Mouse (Mus musculus): ENCODE measurements around the gene A330070K13Rik.

The A330070K13Rik gene

DNA sequence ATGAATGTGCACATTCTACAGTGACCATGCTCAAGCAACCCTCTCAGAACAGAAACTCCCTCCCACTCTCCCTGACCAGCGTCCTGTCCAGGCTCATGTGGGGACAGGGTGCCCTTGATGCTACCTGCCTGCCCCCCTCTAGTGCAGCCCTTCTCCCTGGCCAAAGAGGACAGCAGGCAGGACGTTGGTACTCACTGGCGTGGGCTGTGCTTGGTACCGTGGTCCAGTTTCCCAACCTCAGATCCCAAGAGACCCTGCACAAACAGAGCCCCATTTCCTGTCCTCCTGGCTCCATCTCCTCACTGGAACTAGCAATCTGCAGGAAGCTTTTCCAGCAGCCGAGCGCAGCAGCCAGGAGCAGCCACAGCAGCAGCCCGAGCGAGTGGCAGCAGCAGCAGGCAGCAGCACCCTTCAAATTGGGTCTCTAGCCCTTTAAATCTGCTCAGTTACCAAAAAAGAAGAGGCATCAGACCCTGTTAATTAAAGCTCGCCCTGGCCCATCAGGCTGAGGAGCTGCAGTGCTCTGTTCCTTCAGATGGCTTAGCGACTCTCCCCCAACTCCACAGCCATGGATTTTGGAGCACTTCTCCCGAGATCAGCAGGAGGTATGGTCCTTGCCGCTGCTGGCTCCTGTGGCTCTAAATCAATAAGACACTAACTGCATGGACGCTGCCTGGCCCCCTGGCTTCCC lies at the start of gene A330070K13Rik:
Gene A330070K13Rik, minus strand, starts transcription at position 410 of the 691 bp plus-strand sequence.
- DNase-seq (ENCODE audit: low spot score) = no peak

DNA sequence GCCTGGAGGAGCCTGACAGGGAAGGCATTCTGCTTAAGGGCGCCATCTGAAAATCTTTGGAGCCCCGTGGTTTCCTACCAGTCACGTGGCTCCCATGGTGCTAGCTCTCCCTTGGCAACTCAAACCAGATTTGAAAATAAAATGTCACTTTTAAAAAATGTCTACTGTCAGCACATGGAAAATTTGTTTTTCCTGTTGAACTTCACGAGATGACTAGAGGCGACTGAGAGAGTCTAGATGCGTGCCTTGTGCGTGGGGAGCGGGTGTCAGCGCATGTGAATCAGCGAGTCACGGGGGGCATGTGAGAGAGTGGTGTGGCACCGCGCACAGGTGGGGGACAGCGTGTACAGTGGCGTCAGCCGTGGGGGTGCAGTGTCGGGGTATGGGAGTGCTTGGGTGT lies 27.1 kb upstream of the A330070K13Rik start:
- no peak for DNase-seq (ENCODE audit: low spot score)

DNA sequence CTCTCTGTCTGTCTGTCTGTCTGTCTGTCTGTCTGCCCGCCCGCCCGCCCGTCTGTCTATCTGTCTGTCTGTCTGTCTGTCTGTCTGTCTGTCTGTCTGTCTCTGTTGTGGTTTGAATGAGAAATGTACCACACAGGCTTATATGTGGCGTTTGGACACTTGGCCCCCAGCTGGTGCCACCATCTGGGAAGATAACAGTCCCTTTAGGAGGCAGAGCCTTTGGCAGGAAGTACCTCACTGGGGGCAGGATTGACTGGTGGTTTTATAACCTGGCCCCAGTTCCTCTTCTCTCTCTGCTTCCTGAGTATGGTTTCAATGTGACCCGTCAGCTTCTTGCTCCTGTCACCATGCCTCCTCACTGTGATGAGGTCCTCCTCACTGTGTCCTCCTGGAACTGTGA lies 25.3 kb upstream of the A330070K13Rik start:
- DNase-seq (ENCODE audit: low spot score) = no peak

DNA sequence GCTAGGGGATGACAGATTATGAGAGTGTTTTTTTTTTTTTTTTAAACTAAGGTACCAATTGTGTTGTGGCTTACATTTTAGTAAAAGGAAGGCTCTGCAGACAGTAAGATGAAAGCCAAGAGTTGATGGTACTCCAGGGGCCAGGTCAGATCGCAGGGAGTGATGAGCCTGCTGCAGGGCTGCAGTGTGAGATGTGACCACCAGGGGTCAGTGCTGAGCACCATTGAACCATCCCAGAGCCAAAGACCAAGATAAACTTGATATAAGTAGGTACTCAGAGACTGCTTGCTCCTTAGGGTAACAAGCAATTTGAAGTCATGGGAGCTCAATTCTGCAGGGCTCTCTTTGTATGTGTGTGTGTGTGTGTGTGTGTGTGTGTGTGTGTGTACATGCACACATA lies 20.8 kb upstream of the A330070K13Rik start:
- peak; percentile 4 for DNase-seq (ENCODE audit: low spot score)

DNA sequence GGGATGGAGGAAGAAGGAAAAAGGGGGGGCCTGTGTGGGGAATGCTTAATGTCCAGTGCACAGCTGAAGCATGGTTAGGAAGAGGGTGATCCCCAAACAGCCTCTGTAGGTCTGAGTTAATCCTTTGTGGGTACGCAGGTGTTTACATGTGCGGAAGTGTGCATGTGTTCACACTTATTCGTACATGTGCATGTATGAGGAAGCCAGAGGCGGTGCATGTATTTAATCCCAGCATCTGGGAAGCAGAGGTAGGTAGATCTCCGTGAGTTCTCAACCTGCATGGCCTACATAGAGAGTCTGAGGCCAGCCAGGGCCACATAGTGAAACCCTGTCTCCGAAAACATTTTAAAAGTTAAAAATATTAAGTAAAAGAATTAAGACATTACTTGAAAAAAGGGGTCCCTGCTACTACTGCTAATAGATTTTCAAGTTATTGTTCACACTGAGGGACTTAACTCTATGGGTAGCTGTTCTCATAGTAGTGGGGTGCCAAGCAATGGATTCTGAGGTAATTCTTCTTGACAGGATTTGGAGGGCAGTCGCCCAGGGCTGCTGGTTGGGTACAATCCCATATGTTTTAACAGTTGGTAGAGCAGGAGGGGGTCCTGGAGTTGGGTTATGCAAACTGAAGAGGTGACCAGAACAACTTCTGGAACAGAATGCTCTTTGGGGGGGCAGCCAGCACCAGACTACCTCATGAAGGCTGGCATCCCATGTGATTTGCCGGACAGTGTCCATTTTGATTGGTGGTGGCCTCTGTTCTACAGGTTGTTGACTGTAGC lies 15.9 kb upstream of the A330070K13Rik start:
- DNase-seq (ENCODE audit: low spot score) = no peak

DNA sequence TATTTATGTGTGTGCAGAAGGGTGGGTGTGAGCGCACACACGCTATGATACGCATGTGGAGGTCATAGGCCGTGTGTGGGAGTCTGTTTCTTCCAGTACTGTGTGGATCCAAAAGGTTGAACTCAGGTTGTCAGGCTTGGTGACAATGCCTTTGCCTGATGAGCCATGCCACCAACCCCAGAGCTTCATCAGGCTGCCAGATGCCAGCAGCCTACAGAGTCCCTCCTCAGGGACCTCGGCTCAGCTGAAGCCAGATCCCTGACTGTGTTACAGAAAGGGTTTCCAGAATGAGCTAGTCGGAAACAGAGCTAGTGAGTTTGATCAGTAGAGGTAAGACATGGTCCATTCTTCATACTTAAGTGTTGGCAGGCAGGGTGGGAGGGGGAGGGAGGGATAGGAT lies 10.7 kb upstream of the A330070K13Rik start:
- DNase-seq (ENCODE audit: low spot score) = no peak

DNA sequence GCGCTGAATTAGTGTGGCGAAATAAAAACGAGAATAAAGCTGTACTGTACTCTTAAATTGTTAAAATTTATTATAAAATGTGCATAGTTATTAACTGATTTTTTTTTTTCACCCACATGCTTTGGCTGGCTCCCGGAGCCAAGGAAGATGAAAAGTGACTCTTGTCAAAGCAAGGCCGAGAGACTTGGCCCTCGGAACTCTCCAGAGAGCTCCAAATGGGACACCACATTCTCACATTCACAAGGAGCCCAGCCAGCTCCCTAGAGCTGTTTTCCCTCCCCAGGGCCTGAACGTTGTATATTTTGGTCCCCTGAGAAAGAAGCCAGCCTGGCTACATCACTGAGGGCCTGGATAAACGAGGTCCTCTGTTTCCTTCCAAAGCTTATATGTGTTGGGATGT lies 10.0 kb upstream of the A330070K13Rik start:
- DNase-seq (ENCODE audit: low spot score) = no peak

DNA sequence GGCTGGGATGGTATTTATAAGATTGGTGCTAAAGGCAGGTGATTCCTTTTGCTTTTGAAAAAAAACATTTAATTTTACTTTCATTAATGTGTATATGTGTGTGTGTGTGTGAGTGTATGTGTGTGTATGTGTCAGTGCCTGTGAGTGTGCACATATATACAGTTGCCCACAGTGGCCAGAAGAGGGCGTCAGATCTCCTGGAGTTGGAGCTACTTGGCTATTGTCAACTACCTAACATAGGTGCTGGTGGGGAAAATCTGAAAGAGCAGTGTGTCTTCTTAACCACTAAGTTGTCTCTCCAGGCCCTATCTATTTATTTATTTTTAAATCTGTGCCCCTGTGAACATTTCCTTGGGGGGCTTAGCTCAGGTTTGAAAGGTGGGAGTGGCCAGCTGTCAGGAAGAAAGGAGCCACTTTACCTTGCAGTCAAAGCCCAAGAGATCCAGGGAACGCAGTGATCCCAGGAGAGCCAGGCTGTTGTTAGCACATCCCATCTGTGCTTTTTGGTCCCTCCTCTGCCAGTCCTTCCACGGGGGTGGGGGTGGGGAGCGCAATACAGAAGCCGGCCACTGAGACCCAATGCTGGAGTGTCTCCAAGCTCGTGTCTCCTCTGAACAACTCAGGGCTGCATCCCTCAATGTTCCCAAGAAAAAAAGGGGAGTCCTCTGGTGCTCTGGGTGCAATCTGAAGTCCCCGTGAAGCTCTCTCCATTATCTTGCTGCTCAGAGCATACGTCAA lies 9.4 kb upstream of the A330070K13Rik start:
- no peak for DNase-seq (ENCODE audit: low spot score)

DNA sequence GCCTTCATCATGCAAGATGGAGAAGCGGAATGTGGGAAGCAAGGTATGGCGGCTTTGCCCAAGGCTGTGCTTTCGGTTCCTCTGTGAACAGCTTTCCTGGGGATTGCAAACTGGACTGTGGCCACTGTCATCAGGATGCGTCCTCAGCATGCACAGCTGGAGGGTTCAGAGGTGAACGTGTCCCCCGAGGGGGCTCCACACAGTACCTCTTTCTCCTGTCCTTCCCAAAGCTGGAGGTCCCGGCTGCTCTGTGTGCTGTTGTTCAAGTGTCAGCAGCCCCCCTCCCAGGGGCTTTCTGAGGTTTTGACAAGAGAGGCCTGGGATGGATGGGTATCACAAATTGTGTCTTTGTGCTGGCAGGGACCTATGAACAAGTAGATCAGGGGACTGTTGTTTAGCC lies 2.0 kb upstream of the A330070K13Rik start:
- DNase-seq (ENCODE audit: low spot score) = no peak

DNA sequence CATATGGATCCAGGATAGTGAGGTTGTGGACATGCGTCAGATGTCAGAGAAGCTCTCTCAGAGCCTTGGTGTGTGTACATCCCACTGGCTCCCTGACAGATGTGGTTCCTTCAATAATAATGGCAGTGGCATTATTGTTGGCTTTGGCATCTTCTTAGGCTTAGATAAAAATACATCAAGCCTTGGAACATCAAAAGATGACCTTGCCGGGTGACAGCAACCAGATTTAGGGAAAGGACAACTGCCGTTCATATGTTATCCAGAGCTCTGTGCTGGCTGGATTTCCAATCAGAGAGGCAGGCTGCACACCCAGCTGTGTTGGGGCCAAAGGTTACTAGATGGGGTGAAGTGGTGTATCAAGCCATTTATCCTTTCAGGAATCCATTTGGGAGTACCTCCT lies 9.0 kb downstream of the A330070K13Rik start:
- no peak for DNase-seq (ENCODE audit: low spot score)

DNA sequence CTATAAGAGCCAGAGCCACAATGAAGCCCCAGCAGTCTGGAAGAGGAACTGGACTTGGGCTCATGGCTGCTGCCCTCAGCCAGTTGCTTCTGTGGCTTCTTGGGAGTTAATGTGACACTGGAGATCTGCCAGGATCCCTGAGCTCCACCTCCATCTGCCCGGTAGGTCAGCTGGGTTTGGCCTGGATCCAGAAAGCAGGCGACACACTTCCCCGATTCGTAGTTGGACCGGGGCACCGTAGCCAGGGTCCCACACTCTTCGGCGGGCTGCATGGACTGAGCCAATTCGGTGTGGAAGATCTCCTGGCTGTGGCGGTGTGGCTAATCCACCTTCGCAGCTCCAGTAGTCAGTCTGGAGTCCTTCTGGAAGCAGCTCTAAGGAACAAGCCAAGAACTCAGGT lies 15.2 kb downstream of the A330070K13Rik start, which contains the start of gene Caln1:
Gene Caln1, plus strand, starts transcription at position 219 of the 400 bp plus-strand sequence.
- no peak for DNase-seq (ENCODE audit: low spot score)

DNA sequence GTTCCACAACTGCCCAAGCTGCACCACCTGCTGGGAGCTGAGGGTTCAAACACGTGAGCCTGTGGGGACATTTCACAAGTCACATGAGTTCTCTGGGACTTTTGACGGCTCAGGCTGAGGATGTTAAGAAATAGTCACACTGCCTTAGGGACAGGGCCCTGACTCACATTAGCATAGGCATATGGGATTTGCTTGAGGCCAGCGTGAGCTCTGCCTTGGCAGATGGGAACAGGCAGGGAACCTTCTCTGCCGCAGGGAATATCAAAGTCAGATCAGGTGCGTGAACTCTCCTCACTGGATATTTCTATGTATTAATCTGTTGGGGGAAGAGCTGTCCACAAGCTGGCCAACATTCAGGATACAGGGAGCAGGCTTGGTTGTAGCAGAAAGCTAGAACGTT lies 16.2 kb downstream of the A330070K13Rik start:
- no peak for DNase-seq (ENCODE audit: low spot score)

DNA sequence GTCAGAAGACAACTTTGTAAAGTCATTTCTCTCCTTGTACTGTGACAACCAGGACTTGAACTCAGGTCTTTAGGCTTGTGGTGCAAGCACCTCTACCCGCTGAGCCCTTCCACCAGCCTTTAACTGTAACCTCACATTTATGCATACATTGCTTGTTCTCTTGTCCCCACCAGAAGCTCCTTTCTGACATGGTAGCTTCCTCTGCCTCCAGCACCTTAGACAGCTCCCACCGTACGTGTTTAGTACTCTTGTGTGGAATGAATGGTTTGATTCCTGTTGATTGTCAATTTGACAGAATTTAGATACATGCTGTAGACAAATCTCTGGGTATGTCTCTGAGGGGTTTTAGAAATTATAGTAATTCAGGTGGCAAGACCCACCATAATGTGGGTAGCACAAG lies 20.7 kb downstream of the A330070K13Rik start:
- no peak for DNase-seq (ENCODE audit: low spot score)

DNA sequence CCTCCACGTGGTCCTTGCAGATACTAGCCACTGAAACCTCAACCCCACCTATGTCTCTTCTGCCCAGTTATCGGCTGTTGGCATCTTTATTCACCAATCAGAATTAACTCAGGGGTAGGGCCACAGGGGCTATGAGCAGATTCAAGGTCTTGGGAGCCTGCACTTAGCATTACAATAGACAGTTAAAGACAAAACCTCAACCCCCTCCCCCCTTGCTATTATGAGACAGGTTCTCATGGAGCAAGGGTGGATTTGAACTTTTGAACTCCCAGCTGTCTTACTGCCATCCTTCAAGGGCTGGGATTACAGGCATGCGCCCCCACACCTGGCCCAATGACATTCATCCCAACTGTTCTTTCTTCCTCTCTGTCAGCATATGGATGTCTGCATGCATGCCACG lies 21.3 kb downstream of the A330070K13Rik start:
- no peak for DNase-seq (ENCODE audit: low spot score)

DNA sequence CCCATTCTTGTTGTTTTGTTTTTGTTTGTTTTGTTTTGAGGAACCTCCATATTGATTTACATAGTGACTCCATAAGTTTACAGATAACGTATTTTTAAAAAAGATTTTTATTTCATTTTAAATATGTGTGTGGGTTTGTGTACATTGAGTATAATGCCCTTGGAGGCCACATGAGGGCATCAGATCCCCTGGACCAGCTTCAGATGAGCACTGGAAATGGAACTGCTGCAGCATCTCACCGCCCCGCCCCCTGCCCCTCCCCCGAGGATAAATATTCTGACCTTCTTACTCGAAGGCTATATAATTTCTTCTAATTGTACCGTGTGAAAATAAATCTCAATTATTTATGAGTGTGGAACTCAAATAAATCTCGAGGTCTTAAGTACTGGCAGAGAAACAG lies 29.2 kb downstream of the A330070K13Rik start:
- DNase-seq (ENCODE audit: low spot score) = no peak

DNA sequence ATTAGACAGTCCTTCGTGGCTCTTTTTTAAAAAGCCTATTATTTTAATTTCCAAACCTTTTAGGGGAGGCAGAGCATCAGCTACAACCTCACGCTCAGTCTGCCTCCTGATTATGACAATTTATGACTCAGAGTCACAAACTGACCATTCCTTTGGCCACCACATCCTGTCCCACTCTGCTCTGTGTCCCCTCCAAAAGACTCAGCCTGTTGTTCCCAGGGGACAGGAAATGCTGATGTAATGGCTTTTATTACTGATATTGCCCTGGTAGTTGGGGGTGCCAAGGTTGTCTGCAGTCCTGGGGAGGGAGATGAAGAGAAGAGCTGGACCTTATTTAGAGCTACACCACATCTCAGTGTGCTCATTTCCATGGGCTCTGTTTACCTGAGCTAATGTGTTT lies 38.6 kb downstream of the A330070K13Rik start:
- no peak for DNase-seq (ENCODE audit: low spot score)

DNA sequence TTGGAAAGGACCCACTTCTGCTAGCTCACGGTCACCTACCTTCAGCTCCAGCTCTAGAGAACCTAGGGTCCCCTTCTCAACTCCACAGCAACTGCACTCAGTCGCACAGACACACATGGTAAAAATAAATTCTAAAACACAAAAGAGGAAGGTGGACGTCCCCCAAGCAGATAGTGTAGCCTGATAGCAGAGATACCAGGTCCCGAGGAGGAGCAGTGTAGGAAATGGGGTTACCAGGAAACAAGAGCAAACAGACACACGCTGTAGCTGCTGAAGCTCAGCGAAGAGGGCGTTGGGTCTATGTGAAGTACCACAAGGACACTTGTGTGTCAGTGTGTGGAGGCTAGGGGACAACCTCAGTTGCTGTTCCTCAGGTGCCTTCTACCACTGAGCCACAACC lies 39.4 kb downstream of the A330070K13Rik start:
- DNase-seq (ENCODE audit: low spot score) = no peak

DNA sequence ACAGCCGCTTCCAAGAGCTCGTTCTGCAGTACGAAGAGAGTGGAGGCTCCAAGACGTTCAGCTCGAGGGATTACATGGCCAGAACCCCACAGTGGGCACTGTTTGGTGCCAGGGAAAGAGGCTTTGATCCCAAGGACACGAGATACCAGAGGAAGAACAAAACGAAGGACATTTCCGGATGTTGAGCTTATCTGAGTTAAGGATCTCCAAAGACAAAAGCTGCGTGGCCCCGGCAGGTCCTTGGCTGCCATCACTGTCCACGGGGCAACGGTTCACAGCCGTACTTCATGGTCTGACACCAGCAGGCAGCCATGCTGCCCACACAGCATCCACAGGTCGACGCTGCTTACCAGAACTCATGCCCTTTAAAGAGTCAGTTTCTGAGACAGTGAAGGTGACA lies 43.8 kb downstream of the A330070K13Rik start:
- DNase-seq (ENCODE audit: low spot score) = no peak

DNA sequence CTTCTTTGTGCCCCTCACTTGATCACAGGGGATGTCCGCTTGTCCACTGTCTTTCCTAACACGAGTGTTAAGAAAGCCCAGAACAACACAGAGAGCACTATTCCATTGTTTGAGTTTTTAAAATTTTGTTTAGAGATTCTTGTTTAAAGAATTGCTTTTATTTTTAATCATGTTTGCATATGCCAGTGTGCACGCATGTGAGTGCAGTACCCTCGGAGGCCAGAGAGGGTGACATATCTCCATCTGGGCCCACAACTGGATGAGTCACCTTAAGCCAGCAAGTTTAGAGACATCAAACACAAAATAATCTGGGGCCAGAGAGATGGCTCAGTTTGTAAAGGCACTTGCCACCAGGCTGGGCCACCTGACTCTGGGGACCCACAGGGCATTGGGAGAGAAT lies 49.0 kb downstream of the A330070K13Rik start:
- no peak for DNase-seq (ENCODE audit: low spot score)

DNA sequence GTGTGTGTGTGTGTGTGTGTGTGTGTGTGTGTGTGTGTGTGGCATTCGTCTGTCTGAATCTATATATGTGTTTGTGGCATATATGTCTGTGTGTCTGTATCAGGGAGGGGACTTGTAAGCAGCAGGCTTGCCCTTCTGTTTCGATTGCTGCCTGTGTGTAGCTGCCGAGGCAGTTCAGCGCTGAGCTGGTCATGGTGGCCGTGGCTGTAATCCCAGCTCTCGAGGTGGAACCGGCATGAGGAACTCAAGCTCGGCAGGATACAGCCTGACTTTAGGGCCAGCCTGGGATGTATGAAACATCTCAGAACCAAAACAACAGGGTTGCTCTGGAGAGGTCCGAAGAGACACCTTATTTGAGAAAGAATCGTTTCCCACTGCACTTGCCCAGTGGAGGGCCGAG lies 50.5 kb downstream of the A330070K13Rik start:
- DNase-seq (ENCODE audit: low spot score) = no peak

DNA sequence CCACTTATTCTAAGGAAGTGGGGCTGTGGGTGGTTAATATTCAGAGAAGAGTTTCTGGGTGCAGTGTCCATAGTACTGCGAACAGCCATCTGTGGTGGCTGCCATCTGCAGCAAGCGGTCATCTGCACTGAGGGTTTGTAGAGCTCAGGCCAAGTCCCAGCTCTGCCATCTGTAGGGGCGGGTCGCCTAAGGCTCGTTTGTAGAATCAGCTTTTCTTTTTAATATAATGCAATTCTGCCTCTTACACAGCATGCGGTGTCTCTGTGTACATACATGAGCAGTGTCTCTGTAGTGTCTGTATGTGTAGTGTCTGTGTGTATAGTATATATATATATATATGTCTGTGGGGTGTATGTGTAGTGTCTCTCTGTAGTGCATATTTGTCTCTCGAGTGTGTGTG lies 50.9 kb downstream of the A330070K13Rik start:
- no peak for DNase-seq (ENCODE audit: low spot score)

DNA sequence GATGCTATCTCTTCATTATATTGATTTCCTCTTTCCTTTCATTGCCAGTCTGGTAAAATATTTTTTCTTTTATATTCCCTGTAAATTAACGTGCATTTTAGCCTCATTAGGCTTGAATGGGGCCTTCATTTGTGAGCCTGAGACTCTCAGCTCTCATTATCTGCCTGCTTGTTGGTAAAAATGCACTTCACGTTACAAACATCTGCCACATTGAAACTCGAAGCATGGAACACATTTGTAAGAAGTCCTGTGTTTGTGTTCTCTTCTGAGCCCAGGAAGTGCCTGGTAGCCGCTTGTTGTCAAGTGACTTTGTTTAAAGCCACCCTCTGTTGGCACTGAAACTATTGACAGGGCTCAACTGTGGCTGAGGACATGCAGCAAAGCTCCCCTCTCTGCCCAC lies 53.2 kb downstream of the A330070K13Rik start:
- no peak for DNase-seq (ENCODE audit: low spot score)

DNA sequence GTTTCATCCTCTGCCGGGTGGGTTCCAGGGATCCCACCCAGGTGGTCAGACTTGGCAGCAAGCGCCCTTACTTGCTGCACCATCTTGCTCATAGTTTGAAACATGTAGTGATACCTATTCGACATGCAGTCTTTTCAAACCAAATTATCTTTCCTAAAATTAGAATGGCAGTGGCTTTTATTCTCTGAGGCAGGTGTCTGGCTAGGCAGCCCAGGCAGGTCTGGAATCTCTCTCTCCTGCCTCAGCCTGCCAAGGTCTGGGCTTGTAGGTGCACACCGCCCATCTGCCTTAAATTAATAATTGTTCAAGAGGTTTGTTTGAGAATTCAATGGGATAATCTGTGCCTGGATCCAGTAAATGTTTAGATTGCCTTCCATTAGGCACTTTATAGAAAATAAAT lies 53.6 kb downstream of the A330070K13Rik start:
- no peak for DNase-seq (ENCODE audit: low spot score)
